Mouse (Mus musculus) adrenal gland, postnatal 25 days (tissue): ENCODE data around the gene Rnasek. TPM values are rescaled to one million over a fixed set of nuclear protein-coding genes. Genes with fewer than 3 reads are reported as not detected.

ENCODE experiments used
- DNase-seq: peaks from one replicate; pipeline ENCODE4 v3.0.0; 2021; ENCODE audit warnings: mixed read lengths
- total RNA-seq: library from RNA; stranded (reverse); gene quantifications from 2 replicates; pipeline ENCODE4 v1.2.3, GENCODE M21; 2021

Rnasek gene
- total RNA-seq, 1 experiment from 2014 or later, result 271 TPM

DNA sequence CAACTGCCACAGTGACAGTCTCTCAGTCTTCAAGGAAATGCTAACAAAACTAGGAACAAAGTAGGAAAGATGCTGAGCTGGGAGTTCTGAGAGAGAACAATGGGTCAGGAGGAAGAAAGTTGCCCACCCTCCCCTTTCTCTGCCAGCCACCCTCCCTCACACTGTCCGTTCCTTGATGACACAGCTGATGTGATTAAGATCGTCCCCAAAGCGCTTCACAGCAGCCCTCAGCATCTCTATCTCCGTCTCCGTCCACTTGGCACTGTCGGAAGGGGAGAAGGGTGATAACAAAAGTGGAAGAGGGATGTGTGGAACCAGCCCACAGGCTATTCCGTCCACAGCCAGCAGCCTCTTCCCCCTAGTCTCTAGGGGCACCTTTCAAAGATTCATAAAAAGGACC lies 2.9 kb downstream of the Rnasek start:
- no peak for DNase-seq

GRCm38 (mm10) chr11:70235254-70235900 lies 4.3 kb downstream of the Rnasek start:
- DNase-seq, result no peak

GRCm38 (mm10) chr11:70234497-70234896 lies 5.1 kb downstream of the Rnasek start:
- DNase-seq, result no peak

GRCm38 (mm10) chr11:70234037-70234436 lies 5.6 kb downstream of the Rnasek start:
- no peak for DNase-seq

- DNase-seq, result no peak
Measured at GRCm38 (mm10) chr11:70233016-70233415, 6.6 kb downstream of the Rnasek start.

DNA sequence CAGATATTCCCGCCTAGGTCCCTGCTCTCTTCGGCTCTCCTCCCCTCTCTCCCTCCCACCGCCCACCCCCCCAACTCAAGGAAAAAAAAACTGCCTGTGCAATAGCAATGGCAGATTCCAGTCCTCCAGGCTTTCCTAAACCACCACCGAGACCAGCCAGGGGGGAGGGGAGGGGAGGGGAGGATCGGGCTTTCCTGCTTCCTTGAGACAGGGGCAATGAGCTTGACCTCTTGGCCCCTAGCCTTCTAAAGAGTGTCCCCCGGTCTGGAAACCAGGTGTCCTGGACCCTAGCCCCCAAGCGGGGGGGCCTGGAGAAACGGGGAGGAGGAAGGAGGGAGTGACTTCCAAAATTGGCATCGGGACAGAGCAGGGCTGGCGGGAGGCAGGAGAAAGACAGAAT lies 7.1 kb downstream of the Rnasek start:
- DNase-seq, result peak; percentile 50

DNA sequence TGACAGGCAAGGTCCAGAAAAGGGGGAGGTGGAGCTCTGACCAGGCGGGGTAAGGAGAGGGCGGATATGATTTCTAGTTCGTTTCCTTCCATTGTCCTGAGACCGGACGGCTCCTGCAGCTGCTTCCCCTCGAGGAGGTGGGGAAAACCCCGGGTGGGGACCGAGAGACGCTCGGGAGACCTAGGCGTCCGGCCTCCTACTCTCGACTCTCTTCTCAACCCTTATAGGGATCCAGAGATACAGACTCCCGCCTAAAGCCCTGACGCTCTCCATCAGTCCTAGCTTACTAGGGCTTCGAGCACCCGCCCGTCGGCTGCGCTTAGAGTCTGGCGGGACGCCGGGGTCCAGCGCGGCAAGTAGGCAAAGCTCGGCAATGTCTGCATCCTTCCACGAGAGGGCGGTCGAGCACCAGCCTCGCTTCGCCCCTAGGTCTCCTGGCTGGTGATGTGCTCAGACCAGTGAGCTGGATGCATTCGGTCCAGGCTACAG lies 9.4 kb downstream of the Rnasek start:
- DNase-seq, result peak; percentile 83

DNA sequence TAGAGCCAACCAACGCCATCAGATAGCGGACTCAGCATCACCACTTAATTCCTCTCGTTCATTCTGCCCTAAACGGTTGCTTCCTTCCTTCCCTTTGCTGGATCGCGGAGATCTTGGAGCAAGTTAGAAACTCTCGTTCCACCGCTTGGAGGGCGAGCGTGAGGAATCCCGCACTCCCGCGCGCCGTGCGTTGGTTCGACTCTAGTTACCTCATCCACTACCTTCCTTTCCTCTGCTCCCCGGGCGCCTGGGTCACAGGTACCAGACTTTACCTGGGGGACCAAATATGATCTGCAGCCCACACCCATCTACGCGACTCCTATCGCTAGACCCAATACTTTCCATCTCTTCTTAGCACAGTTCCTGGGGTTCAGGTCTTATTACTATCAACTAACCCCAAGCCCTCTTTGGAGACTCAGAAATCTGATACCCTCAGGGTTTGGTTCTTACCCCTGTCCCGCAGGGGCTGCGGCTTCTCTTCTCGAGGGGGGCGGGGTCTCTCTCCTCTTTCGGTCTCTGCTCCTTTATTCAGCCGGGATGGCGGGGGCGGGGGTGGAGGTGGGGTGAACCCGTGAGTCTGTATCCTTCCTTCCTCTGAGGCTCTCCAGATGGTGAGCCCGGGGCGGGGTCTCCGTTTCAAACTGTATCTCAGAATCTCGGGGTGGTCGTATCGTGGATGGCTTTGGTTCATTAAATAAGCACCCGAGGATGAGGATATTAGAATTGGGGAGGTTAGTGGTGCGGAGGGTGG lies 10.2 kb downstream of the Rnasek start, which contains the start of gene Bcl6b:
Gene Bcl6b, minus strand, starts transcription at position 539 of the 751 bp plus-strand sequence.
- DNase-seq, result peak; percentile 38

DNA sequence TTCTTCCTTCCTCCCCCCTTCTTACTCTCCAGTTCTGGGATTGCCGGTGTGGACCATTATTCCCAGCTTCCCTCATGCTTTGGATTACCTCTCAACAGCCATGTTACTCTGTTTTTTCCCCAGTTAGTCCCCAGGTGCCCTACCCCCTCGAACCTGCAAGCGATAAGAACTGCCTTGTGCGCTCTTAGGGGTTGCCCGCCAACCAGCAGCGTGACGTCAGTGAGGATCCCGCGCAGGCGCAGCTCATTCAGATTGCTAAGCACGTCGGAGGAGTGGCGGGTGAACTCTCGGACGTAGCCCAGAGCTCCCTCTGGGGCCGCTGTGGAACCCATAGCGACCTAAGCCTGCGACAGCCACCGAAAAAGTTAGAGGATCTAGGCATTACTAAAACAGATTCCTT lies 10.8 kb downstream of the Rnasek start:
- peak; percentile 89 for DNase-seq

DNA sequence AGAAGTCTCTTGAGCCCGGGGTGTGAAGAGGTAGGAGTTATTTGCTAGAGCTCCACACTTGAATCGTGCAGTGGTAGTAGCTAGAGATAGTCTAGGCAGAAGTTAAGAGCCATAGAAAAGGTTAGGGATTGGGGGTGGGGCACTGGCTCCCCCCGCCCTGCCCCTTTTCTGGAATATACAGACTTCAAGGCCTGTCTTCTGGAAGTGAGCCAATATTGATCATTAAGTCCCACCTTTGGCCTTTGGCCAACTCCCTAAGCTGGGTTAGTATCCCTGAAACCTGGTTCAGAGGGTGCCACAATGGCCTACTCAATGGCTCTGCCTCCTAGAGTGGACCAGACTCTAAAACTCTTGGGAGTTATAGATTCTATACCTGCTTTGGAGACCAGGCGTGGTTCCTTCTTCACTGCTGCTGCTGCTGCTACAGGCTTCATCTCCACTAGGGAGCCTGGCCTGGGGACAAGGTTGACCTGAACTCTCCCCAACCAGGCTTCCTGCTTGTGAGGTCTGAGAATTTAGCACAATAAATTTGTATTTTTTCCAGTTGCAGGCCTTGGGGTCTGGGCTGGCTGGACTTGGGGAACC lies 11.9 kb downstream of the Rnasek start:
- no peak for DNase-seq

- no peak for DNase-seq
Measured at GRCm38 (mm10) chr11:70227126-70227525, 12.5 kb downstream of the Rnasek start.

- DNase-seq, result no peak
Measured at GRCm38 (mm10) chr11:70226602-70226890, 13.1 kb downstream of the Rnasek start.

DNA sequence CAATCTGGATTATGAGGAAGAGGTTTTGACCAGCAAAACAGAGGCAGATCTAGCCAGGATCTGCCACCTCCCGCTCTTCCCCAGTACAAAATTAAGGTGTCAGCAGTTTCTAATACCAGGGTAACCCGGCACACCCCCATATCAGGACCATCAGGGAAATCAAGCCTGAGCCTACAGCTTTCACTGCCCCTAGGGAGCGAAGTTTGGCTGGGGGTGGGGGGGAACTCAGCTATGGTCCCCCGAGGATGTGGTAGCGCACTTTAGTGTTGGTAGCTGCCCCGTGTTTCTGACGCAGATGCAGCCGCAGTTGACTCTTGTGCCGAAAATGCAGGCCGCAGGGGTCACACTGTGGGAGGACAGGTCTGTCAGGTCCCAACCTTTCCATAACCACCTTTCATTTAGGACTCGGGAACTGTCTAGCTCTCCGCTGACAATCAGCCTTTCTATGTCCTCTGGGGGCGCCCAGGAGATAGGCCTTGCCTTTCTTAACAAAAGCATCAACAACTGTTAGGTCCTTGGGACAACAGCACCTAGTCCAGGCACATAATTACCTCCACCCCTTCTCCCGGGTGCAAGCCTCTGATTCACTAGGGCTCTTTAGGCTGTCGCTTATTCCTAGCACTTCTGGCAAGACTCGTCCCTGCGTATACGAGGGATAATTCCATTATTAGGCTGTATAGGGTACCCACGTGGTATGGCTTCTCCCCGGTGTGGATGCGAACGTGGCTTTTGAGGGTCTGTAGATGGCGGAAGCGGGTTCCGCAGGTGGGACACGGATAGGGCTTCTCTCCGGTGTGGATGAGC lies 13.6 kb downstream of the Rnasek start:
- no peak for DNase-seq

DNA sequence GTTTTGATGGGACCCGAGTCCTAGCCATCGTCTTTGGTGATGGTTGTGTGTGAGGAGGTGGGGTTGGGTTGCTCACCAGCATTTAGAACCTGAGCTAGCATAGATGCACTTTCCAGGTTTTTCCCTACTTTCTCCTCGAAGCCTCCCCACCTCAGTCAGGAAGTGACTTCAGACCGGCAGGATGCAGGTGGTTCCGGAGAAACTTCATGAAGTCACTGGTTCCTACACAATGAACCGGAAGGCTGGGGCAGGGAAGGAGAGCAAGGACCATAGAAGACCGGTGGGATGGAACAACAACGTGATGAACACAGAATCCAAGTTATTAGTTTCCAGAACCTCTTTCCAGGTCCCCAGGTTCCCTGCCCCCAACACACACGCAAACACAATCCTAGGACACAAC lies 15.9 kb downstream of the Rnasek start:
- DNase-seq, result no peak

- no peak for DNase-seq
Measured at GRCm38 (mm10) chr11:70221603-70222500, 17.8 kb downstream of the Rnasek start.

DNA sequence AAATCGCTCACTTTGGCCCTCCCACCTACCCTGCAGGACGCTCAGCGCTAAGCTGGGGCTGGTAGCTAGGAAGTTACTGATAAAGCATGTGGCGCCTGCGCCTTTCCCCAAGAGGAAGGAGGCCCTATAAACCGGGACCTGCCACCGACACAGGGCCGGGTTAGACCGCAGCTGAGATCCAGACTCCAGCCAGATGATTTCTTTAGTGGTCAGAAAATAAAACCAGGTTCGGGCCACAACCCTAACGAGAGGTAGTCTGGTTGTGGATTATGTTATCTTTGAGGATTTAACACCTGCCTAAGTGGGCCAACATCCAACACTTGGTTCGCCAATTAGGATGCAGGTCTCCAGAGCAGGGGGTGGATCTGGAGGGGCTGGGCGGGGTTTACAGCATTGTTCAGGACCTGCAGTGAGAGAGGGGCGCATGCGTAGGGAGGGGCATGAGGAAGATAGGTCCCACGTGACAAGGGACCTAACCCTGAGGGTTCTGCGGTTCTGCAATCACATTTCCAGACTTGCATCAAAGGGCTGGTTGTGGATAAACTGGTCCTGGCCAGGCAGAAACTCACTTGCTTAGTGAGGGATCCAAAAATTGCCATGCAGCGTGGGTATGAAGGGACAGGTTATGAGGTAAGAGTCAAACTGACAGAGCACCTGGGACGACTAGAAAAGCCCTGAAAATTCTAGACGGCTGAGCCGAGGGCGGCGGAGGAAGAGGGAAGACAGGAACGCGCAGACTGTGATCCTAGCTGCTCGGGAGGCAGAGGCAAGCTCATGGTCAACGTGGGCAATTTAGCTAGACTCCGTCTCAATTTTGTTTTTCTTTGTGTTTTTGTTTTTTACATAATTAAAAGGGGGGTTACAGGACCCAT lies 18.7 kb downstream of the Rnasek start, which contains the start of gene Slc16a13:
Gene Slc16a13, minus strand, starts transcription at position 334 of the 872 bp plus-strand sequence.
- DNase-seq, result peak; percentile 93

DNA sequence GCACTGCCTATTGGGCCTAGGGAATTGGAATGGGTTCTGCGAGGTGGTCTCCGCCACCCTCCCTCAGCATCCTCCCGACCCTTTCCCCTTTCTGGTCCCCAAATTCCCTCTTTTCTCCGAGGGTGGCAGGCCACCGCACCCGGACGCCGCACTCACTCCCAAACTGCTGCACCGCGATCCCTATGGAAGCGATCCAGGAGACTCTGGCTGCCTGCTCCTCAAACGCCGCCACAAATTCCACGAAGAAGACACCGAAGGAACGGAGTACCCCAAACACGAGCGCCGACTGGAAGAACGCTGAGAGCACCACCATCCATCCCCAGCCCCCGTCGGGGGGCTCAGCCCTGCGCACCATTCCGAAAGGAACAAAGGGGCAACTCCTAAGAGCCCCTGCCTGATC lies 19.3 kb downstream of the Rnasek start:
- DNase-seq, result peak; percentile 31

GRCm38 (mm10) chr11:70219873-70220272 lies 19.8 kb downstream of the Rnasek start:
- no peak for DNase-seq

GRCm38 (mm10) chr11:70218741-70219470 lies 20.7 kb downstream of the Rnasek start:
- DNase-seq, result no peak

DNA sequence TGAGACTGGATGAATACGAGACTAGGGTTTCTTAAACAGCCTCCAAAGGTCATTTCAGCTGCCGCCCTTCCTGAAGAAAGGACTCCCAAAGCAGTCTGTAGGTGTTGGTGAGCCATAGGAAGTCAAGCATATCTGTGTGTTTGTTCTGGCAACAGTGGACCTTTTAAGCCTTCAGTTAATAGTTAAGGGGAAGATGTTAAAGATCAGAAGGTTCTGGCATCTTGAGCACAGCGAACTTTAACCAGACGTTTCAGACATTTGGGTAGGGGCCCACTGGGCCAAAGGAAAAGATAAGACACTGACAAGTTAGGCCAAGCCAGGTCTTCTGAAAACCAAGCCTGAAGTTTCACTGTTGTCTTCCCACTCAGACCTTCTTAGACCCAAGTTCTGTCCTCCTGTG lies 21.6 kb downstream of the Rnasek start:
- no peak for DNase-seq
